Mouse (Mus musculus) inflammation-experienced regulatory T-cells, adult 16 weeks (primary cell): ENCODE measurements around the gene Faf1. TPM values are rescaled to one million over a fixed set of nuclear protein-coding genes. Genes with fewer than 3 reads are reported as not detected.

ENCODE experiments used
- polyA plus RNA-seq: library from polyadenylated mRNA; unstranded; fragments of 100-300 nt; shearing (Covaris generic); gene quantifications from one replicate; pipeline ENCODE4 v1.2.1, GENCODE M21; 2017

Gene Faf1
- 4.3 TPM for polyA plus RNA-seq

GRCm38 (mm10) chr4:109676218-109677215 lies at the start of gene Faf1:
Faf1 (plus strand) TSS chr4:109676588.

GRCm38 (mm10) chr4:109666461-109667269 lies 9.7 kb upstream of the Faf1 start, which contains the start of gene Cdkn2c:
Cdkn2c (minus strand) TSS chr4:109667189.

GRCm38 (mm10) chr4:109977148-109978067 lies 301.0 kb downstream of the Faf1 start, which contains the start of gene Dmrta2:
Dmrta2 (plus strand) TSS chr4:109978053.

Other genes starting within 250 kb of the Faf1 start
- gene Rnf11, start 191.9 kb upstream of the Faf1 start, polyA plus RNA-seq, result 2.7 TPM
- not detected for gene 4930522H14Rik, start 145.3 kb upstream of the Faf1 start, polyA plus RNA-seq
- 17.2 TPM for gene Cdkn2c, start 9.4 kb upstream of the Faf1 start, polyA plus RNA-seq